Mouse (Mus musculus) brain, embryonic 14.5 days (tissue): ENCODE data around the gene Grm7.

Source experiments
- CTCF ChIP-seq: fragments of 200-500 bp; IDR thresholded peaks from 2 replicates; pipeline ENCODE4 v1.5.1; 2012; ENCODE audit warnings: inconsistent platforms, mild to moderate bottlenecking, moderate library complexity, borderline replicate concordance; ENCODE audit not compliant: insufficient read depth, insufficient read length; ENCODE audit errors: extremely low read depth
- POLR2A ChIP-seq: fragments of 200-500 bp; IDR thresholded peaks from 2 replicates; pipeline ENCODE4 v1.6.1; 2012; ENCODE audit warnings: mild to moderate bottlenecking, inconsistent platforms, borderline replicate concordance; ENCODE audit not compliant: poor library complexity, insufficient read depth, insufficient read length, severe bottlenecking; ENCODE audit errors: extremely low read depth

DNA sequence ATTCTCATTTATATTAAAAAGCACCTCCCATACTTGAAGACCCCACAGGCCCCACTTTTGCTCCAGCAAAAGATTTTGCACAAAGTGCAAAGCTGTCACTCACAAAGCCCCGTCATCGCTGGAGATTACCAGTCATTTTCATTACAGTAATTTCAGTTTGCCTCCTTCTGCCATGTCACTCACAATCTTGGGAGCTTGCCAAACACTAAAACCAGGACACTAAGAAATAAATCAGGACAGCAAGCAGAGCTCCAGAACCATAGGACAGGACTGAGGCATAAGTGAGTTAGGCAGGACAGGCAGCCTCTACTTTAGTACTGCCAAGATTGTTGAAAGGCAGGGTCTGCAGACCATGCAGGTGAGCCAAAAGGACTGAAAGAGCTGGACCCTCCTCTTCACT is 884.6 kb downstream of the Grm7 start:
- TF ChIP-seq POLR2A, result no peak
- no peak for TF ChIP-seq CTCF
